Mouse (Mus musculus) limb, embryonic 14.5 days (tissue): ENCODE measurements around the gene Pdss2. TPM values are rescaled to one million over a fixed set of nuclear protein-coding genes. Genes with fewer than 3 reads are reported as not detected.

Experiments used
- ATAC-seq: fragments of 200-750 bp; cut with Nextera tagmentation; 2 replicates; pipeline ENCODE4 v1.8.0; 2017; ENCODE audit warnings: low read depth, moderate number of reproducible peaks, moderate TSS enrichment; ENCODE audit not compliant: low FRiP score
- DNase-seq: peaks from one replicate; pipeline ENCODE4 v3.0.0-alpha.2; 2015; ENCODE audit warnings: low spot score
- H3K27ac ChIP-seq: fragments of 300-500 bp; sonication (generic); replicated peaks from 2 replicates; pipeline ENCODE4 v1.5.1; 2014; ENCODE audit warnings: low read depth, mild to moderate bottlenecking, low read length, moderate library complexity, mixed read lengths
- H3K27me3 ChIP-seq: fragments of 300-500 bp; sonication (generic); 2 replicates; pipeline ENCODE4 v1.6.1; 2014; ENCODE audit warnings: low read length, mixed read lengths; ENCODE audit not compliant: control insufficient read depth, insufficient read depth
- H3K36me3 ChIP-seq: fragments of 300-500 bp; sonication (generic); 2 replicates; pipeline ENCODE4 v1.6.1; 2014; ENCODE audit warnings: mild to moderate bottlenecking, low read length, moderate library complexity, mixed read lengths; ENCODE audit not compliant: control insufficient read depth, insufficient read depth
- H3K4me1 ChIP-seq: fragments of 300-500 bp; sonication (generic); 2 replicates; pipeline ENCODE4 v1.6.1; 2014; ENCODE audit warnings: antibody characterized with exemption, low read length, mixed read lengths; ENCODE audit not compliant: control insufficient read depth, insufficient read depth
- H3K4me2 ChIP-seq: fragments of 300-500 bp; sonication (generic); replicated peaks from 2 replicates; pipeline ENCODE4 v1.6.1; 2014; ENCODE audit warnings: low read depth, mild to moderate bottlenecking, low read length, moderate library complexity; ENCODE audit not compliant: severe bottlenecking
- H3K4me3 ChIP-seq: fragments of 300-500 bp; sonication (generic); replicated peaks from 2 replicates; pipeline ENCODE4 v1.5.1; 2014; ENCODE audit warnings: low read length
- H3K9ac ChIP-seq: fragments of 300-500 bp; sonication (generic); 2 replicates; pipeline ENCODE4 v1.6.1; 2014; ENCODE audit warnings: mild to moderate bottlenecking, low read depth, low read length, moderate library complexity; ENCODE audit not compliant: severe bottlenecking
- H3K9me3 ChIP-seq: fragments of 300-500 bp; sonication (generic); 2 replicates; pipeline ENCODE4 v1.6.1; 2016; ENCODE audit warnings: low read length; ENCODE audit not compliant: control insufficient read depth
- POLR2A ChIP-seq: fragments of 200-500 bp; IDR thresholded peaks from 2 replicates; pipeline ENCODE4 v1.8.0; 2012; ENCODE audit warnings: inconsistent platforms, mild to moderate bottlenecking, moderate library complexity, borderline replicate concordance; ENCODE audit not compliant: insufficient read depth, insufficient read length; ENCODE audit errors: extremely low read depth
- WGBS: fragments of 180-500 bp; shearing (Covaris S2); extraction: QIAGEN DNeasy Blood & Tissue Kit; methylation state at CpG from one replicate; pipeline ENCODE4 v1.1.7; 2014; 5-methylcytosine and 5-hydroxymethylcytosine counted together
- polyA plus RNA-seq, 2 experiments: library from polyadenylated mRNA; depleted of rRNA in 1 of 2; stranded (reverse) in 1 of 2; unstranded in 1 of 2; fragments of >200 nt; fragmentation: Nextera tagmentation in 1 of 2; extraction: Ambion mirVana in 1 of 2; gene quantifications; 2 replicates each; pipeline versions ENCODE4 v1.2.1 to v1.2.3; 2012 to 2014

Gene Pdss2
- polyA plus RNA-seq, 2 experiments: 8.8 to 10.1 TPM

DNA sequence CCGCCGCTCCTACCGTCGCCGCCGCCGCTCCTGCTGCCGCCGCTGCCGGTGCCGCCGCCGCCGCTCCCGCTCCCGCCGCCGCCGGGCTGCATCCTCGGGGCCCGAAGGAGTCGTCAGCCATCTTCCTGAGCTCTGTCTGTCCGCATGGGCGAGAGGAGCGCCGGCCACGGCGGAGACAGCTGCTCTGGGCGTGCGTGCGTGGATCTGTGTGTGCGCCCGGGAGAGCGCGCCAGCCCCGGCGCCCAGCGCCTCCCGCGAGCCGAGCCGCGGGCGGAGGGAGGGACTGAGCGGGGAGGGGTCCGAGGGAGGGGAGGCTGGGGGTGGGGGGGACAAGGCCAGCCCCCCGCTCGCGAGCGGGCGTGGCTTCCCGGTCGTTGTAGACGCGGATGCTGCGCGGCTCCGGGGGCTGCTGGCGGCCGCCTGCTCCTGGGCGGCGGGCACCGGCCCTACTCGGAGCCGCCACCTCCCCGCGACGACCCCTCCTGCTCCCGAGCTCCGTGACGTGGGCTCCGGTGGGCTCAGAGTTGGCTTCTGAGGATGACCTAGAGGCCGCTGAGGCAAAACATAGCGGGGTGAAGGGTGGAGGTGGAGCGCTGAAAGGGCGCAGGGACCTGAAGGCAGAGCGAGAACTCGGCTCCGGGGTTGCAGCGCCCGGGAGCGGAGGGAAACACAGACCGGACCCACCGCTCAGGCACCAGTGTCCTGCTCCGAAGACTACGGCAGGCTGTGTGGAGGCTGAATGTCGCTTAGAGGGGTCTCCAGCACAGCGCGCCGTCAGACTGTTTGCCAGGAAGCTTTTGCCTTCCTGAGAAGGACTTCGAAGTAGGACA is 46.7 kb upstream of the Pdss2 start, which contains the start of the genes Sobp and 9030612E09Rik:
Sobp (minus strand) TSS at position 205 of the 830 bp plus-strand sequence.
9030612E09Rik (plus strand) TSS at position 379 of the 830 bp plus-strand sequence.
- Histone ChIP-seq H3K9me3 (no peaks in the 10 kb centered on the region), H3K36me3 (no peaks in the 10 kb centered on the region), H3K27ac (peak within 1 kb of the TSS; percentile 86), H3K4me2 (peak within 1 kb of the TSS; percentile 71), H3K4me1 (peaks cover 19% of the 10 kb centered on the region), H3K4me3 (peak within 1 kb of the TSS; percentile 83), H3K9ac (peak within 1 kb of the TSS; percentile 79), H3K27me3 (0 out of 2 replicates have a peak, but pooled peaks cover 20% of the 10 kb centered on the region)
- DNase-seq (peak; percentile 90), ATAC-seq (peak; percentile 80)
- TF ChIP-seq POLR2A: no peak
- WGBS: 0% methylated on average over 39 of the region's 91 CpGs

DNA sequence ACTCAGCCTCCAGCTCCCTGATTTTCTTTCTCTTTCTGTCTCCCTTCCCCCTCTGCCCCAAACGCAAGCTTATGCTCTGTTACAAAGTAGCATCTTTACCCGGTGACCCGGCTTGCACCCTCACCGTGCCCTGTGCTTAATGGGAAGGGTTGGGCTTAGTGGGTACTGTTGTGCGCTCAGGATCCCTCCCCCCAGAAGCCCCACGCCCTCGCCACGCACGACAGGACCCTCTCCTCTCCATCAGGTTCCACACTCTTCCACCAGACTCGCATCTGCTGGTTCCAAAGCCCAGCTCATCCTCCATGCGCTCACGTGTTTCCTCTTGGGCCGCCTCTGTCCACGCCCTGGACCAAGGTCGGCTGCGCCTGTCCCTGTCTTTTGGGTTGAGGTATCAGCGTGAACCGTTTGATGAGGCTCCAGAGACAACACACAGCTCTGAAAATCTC is 46.1 kb upstream of the Pdss2 start:
- no peak for DNase-seq
- 2% methylated on average over 18 of the region's 18 CpGs for WGBS
- TF ChIP-seq POLR2A: no peak
- Histone ChIP-seq H3K27me3 (0 out of 2 replicates have a peak, but pooled peaks cover 20% of the 10 kb centered on the region), H3K9me3 (no peaks in the 10 kb centered on the region), H3K4me3 (peak overlapping the region; percentile 83), H3K4me1 (peaks cover 18% of the 10 kb centered on the region), H3K4me2 (peak overlapping the region; percentile 71), H3K36me3 (no peaks in the 10 kb centered on the region), H3K27ac (no peak overlapping the region), H3K9ac (peak overlapping the region; percentile 79)
- no peak for ATAC-seq

DNA sequence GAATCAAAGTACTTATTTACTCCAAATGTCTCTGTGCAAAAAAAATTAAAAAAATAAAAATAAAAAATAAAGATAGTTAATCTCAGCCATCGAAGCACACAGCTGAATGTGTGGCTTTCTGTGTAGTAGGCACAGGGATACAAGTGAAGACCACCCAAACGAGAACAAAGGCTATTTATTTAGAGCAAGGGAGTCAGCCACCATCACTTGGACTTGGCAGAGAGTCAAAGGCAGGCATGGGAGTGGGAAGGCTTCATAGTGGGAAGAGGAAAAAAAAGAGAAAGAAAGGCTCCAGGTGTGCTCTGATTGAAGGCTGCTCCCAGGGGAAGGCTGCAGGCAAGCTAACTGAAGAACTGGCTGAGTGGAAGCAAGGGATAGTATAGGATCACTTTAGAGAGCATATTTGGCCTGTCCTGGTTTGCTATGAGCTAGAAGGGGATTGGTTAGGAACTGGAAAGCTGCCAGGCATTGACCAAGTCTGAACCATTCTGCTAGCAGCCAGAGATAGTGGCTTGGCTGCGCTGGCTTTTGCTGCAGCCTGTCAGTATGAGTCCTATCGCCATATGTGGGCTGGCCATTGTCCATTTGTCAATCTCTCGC is 40.9 kb upstream of the Pdss2 start:
- Histone ChIP-seq H3K4me2 (no peak overlapping the region), H3K4me3 (no peak overlapping the region), H3K4me1 (no peaks in the 10 kb centered on the region), H3K9me3 (no peaks in the 10 kb centered on the region), H3K9ac (no peak overlapping the region), H3K36me3 (no peaks in the 10 kb centered on the region), H3K27me3 (0 out of 2 replicates have a peak, but pooled peaks cover 17% of the 10 kb centered on the region), H3K27ac (no peak overlapping the region)
- 59% methylated on average over 5 of the region's 5 CpGs for WGBS
- TF ChIP-seq POLR2A: no peak
- no peak for ATAC-seq
- no peak for DNase-seq

DNA sequence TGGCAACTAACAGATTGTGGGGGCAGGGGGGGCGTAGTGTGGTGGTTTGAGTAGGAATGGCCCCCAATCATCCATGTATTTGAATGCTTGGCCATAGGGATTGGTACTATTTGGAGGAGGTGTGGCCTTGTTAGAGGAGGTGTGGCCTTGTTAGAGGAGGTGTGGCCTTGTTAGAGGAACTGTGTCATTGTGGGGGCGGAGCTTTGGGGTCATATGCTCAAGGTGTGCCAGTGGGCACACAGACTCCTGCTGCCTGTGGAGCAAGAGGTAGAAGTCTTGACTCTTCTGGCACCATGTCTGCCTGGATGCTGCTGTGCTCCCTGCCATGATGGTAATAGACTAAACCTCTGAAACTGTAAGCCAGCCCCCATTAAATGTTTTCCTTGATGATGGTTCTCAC is 21.1 kb upstream of the Pdss2 start:
- Histone ChIP-seq H3K36me3 (no peaks in the 10 kb centered on the region), H3K27ac (no peak overlapping the region), H3K27me3 (no peaks in the 10 kb centered on the region), H3K4me2 (no peak overlapping the region), H3K9me3 (no peaks in the 10 kb centered on the region), H3K9ac (no peak overlapping the region), H3K4me3 (no peak overlapping the region), H3K4me1 (no peaks in the 10 kb centered on the region)
- DNase-seq (no peak), ATAC-seq (no peak)
- 86% methylated on average over 2 of the region's 2 CpGs for WGBS
- TF ChIP-seq POLR2A: no peak

DNA sequence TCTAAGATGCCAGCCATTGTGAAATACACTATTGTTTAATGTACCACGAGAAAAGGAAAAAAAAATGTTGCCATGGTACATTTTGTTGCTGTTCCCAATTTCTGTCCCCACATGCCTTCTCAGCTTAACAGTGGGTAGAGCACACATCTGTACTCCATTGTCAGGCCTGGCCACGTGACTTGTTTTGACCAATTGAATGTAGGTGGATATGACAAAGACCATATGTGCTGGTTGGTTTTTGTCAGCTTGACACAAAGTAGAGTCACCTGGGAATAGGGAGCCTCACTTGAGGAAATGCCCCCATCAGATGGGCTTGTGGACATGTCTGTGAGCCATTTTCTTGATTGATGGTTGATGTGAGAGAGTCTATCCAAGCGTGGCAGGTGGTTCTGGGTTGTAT is 17.4 kb upstream of the Pdss2 start:
- Histone ChIP-seq H3K9me3 (no peaks in the 10 kb centered on the region), H3K4me2 (no peak overlapping the region), H3K4me1 (no peaks in the 10 kb centered on the region), H3K27me3 (no peaks in the 10 kb centered on the region), H3K27ac (no peak overlapping the region), H3K36me3 (no peaks in the 10 kb centered on the region), H3K4me3 (no peak overlapping the region), H3K9ac (no peak overlapping the region)
- ATAC-seq (no peak), DNase-seq (no peak)
- WGBS: 75% methylated on average over 3 of the region's 3 CpGs
- TF ChIP-seq POLR2A: no peak
